Mouse (Mus musculus) embryonic fibroblast, embryonic 13.5 days (primary cell): ENCODE measurements at regions not wholly inside any gene's neighbourhood (a gene's known extent, or its start where the extent isn't known, plus 50 kb on each side); places are given as distances from the start of the nearest gene placed in this dataset.

Experiments
- CTCF ChIP-seq: IDR thresholded peaks from 2 replicates; pipeline ENCODE4 v1.5.1; 2011; ENCODE audit warnings: mild to moderate bottlenecking, control low read depth, low read length, moderate library complexity, borderline replicate concordance; ENCODE audit not compliant: insufficient read depth
- POLR2A ChIP-seq: IDR thresholded peaks from 2 replicates; pipeline ENCODE4 v1.6.1; 2011; ENCODE audit warnings: low read depth, mild to moderate bottlenecking, control low read depth, low read length, moderate library complexity

- TF ChIP-seq POLR2A (no peak), CTCF (no peak)
Measured at GRCm38 (mm10) chr1:23575515-23575914, 177.9 kb upstream of the Ogfrl1 start.
